23 mouse cellular contexts compared by ENCODE assay signal in genomic region chr6:92904491-92904890, GRCm38 (mm10). TPM values are rescaled to one million over a fixed set of nuclear protein-coding genes. Genes with fewer than 3 reads are reported as not detected.
DNase-seq lines count a peak whose midpoint lies in the region; ATAC-seq and TF ChIP-seq lines count a peak whose summit lies in the region.
"Had no signal": no experiment of that assay in that cellular context is flagged by ENCODE, and none has a peak within 500 bp of the region (broad histone marks: within the 10 kb centered on the region; RNA-seq: fewer than 3 reads in every experiment).

No protein-coding gene starts in this region.

- no peak overlapping the region for H3K9ac ChIP-seq in embryonic facial prominence, embryonic 14.5 days (ENCODE audit: low read depth, low read length)
- no peak overlapping the region for H3K9ac ChIP-seq in kidney, embryonic 16.5 days (replicated peaks; ENCODE audit: low read length)
- no peak overlapping the region for H3K9ac ChIP-seq in lung, embryonic 16.5 days (ENCODE audit: low read length)
- H3K9ac ChIP-seq: forebrain, embryonic 12.5 days; hindbrain, embryonic 12.5 days had no signal

- no peak overlapping the region for H3K27ac ChIP-seq in embryonic facial prominence, embryonic 14.5 days (replicated peaks; ENCODE audit: low read depth, low read length)
- H3K27ac ChIP-seq in embryonic facial prominence, embryonic 10.5 days (replicated peaks): no peak overlapping the region
- peak overlapping the region; percentile 20; the same call in 1 of the 2 replicates for H3K27ac ChIP-seq in kidney, embryonic 16.5 days (ENCODE audit: low read length)
- H3K27ac ChIP-seq in lung, embryonic 16.5 days (ENCODE audit: low read length): no peak overlapping the region
- peak overlapping the region; percentile 32; the same call in 1 of the 2 replicates for H3K27ac ChIP-seq in embryonic fibroblast, embryonic 13.5 days (ENCODE audit: insufficient read depth, low read length)
- H3K27ac ChIP-seq: forebrain, embryonic 12.5 days; gastrocnemius, adult 2 months; heart, embryonic 10.5 days; hindbrain, embryonic 12.5 days had no signal

- no peaks in the 10 kb centered on the region for H3K9me3 ChIP-seq in embryonic facial prominence, embryonic 14.5 days (ENCODE audit: control insufficient read depth, low read length)
- no peaks in the 10 kb centered on the region for H3K9me3 ChIP-seq in embryonic facial prominence, embryonic 10.5 days
- no peaks in the 10 kb centered on the region for H3K9me3 ChIP-seq in kidney, embryonic 16.5 days (ENCODE audit: low read length)
- H3K9me3 ChIP-seq in lung, embryonic 16.5 days (ENCODE audit: control insufficient read depth, low read length): no peaks in the 10 kb centered on the region
- H3K9me3 ChIP-seq: forebrain, embryonic 12.5 days; heart, embryonic 10.5 days; hindbrain, embryonic 12.5 days had no signal

- H3K4me3 ChIP-seq in embryonic facial prominence, embryonic 14.5 days (ENCODE audit: low read depth, low read length): no peak overlapping the region
- H3K4me3 ChIP-seq in embryonic facial prominence, embryonic 10.5 days: no peak overlapping the region
- H3K4me3 ChIP-seq in kidney, embryonic 16.5 days (ENCODE audit: low read length): no peak overlapping the region
- no peak overlapping the region for H3K4me3 ChIP-seq in lung, embryonic 16.5 days (ENCODE audit: low read length)
- no peak overlapping the region for H3K4me3 ChIP-seq in lung, adult 2 months (replicated peaks; ENCODE audit: extremely low read depth, low read depth, low read length)
- H3K4me3 ChIP-seq in embryonic fibroblast, embryonic 13.5 days (ENCODE audit: insufficient read depth, low read length): no peak overlapping the region
- H3K4me3 ChIP-seq: forebrain, embryonic 12.5 days; gastrocnemius, adult 2 months; heart, embryonic 10.5 days; hindbrain, embryonic 12.5 days had no signal

- DNase-seq in embryonic facial prominence, embryonic 14.5 days (ENCODE audit: low spot score): peak; percentile 33
- DNase-seq in embryonic facial prominence, embryonic 10.5 days (ENCODE audit: low spot score): no peak
- no peak for DNase-seq in kidney, postnatal 25 days
- DNase-seq in lung, adult 2 months: no peak
- DNase-seq in frontal cortex, adult 2 months (ENCODE audit: extremely low spot score in 1 of 2, low spot score in 1 of 2): no peak
- DNase-seq: adrenal gland, adult 8-10 months; adrenal gland, postnatal 36 days; cerebellum, adult 2 months; cerebellum, postnatal 10 days; gastrocnemius, adult 2 months; gastrocnemius, postnatal 25 days; heart, postnatal 10 days; heart, postnatal 4 days had no signal

- no peak overlapping the region for H3K4me2 ChIP-seq in embryonic facial prominence, embryonic 14.5 days (ENCODE audit: low read depth, low read length)
- H3K4me2 ChIP-seq in kidney, embryonic 16.5 days (replicated peaks; ENCODE audit: low read depth, low read length): no peak overlapping the region
- H3K4me2 ChIP-seq in lung, embryonic 16.5 days (ENCODE audit: low read depth, low read length): no peak overlapping the region
- H3K4me2 ChIP-seq: forebrain, embryonic 12.5 days; hindbrain, embryonic 12.5 days had no signal

- no peak for TF ChIP-seq CTCF in lung, adult 2 months (IDR thresholded peaks at IDR 0.05; ENCODE audit: insufficient read depth, low read length)
- TF ChIP-seq CTCF in embryonic fibroblast, embryonic 13.5 days (IDR thresholded peaks at IDR 0.05; ENCODE audit: borderline replicate concordance, insufficient read depth, low read length): no peak

- peaks cover 10% of the 10 kb centered on the region for H3K4me1 ChIP-seq in embryonic facial prominence, embryonic 14.5 days (ENCODE audit: control insufficient read depth, insufficient read depth, low read length)
- peaks cover 41% of the 10 kb centered on the region for H3K4me1 ChIP-seq in embryonic facial prominence, embryonic 10.5 days
- H3K4me1 ChIP-seq in kidney, embryonic 16.5 days (ENCODE audit: insufficient read depth, low read length): peaks cover 10% of the 10 kb centered on the region; the same call in 1 of the 2 replicates
- no peaks in the 10 kb centered on the region for H3K4me1 ChIP-seq in lung, embryonic 16.5 days (replicated peaks; ENCODE audit: control insufficient read depth, insufficient read depth, low read length)
- H3K4me1 ChIP-seq in lung, adult 2 months (ENCODE audit: control insufficient read depth, insufficient read depth, low read length): peaks cover 7% of the 10 kb centered on the region
- H3K4me1 ChIP-seq in embryonic fibroblast, embryonic 13.5 days (ENCODE audit: control insufficient read depth, insufficient read depth, low read length): peaks cover 4% of the 10 kb centered on the region
- H3K4me1 ChIP-seq: forebrain, embryonic 12.5 days had no signal

- no peaks in the 10 kb centered on the region for H3K27me3 ChIP-seq in embryonic facial prominence, embryonic 14.5 days (replicated peaks; ENCODE audit: control insufficient read depth, insufficient read depth, low read length)
- no peaks in the 10 kb centered on the region for H3K27me3 ChIP-seq in embryonic facial prominence, embryonic 10.5 days (replicated peaks; ENCODE audit: low read depth, poor library complexity, severe bottlenecking)
- H3K27me3 ChIP-seq in kidney, embryonic 16.5 days (ENCODE audit: insufficient read depth, low read length): no peaks in the 10 kb centered on the region
- H3K27me3 ChIP-seq in lung, embryonic 16.5 days (ENCODE audit: control insufficient read depth, insufficient read depth, low read depth, low read length): no peaks in the 10 kb centered on the region
- H3K27me3 ChIP-seq: forebrain, embryonic 12.5 days; hindbrain, embryonic 12.5 days had no signal

- peaks cover 28% of the 10 kb centered on the region for H3K36me3 ChIP-seq in embryonic facial prominence, embryonic 14.5 days (ENCODE audit: control insufficient read depth, insufficient read depth, low read length)
- peaks cover 40% of the 10 kb centered on the region for H3K36me3 ChIP-seq in embryonic facial prominence, embryonic 10.5 days (replicated peaks)
- H3K36me3 ChIP-seq in kidney, embryonic 16.5 days (ENCODE audit: insufficient read depth, low read length): peaks cover 50% of the 10 kb centered on the region
- peaks cover 45% of the 10 kb centered on the region for H3K36me3 ChIP-seq in lung, embryonic 16.5 days (ENCODE audit: control insufficient read depth, insufficient read depth, low read length)
- H3K36me3 ChIP-seq: forebrain, embryonic 12.5 days; hindbrain, embryonic 12.5 days had no signal

- no peak for ATAC-seq in embryonic facial prominence, embryonic 14.5 days (ENCODE audit: low read depth)
- no peak for ATAC-seq in kidney, embryonic 16.5 days (ENCODE audit: low FRiP score, low TSS enrichment)
- peak; percentile 38; the same call in 1 of the 2 replicates for ATAC-seq in lung, embryonic 16.5 days (ENCODE audit: low read depth)
- ATAC-seq: forebrain, embryonic 16.5 days; hindbrain, embryonic 16.5 days had no signal

- no peak for TF ChIP-seq POLR2A in lung, adult 2 months (IDR thresholded peaks at IDR 0.05; ENCODE audit: borderline replicate concordance, extremely low read depth, low read depth, low read length)
- no peak for TF ChIP-seq POLR2A in embryonic fibroblast, embryonic 13.5 days (IDR thresholded peaks at IDR 0.05; ENCODE audit: low read depth, low read length)

- 42% methylated on average over 2 of the region's 2 CpGs for WGBS in embryonic facial prominence, embryonic 14.5 days
- 54% methylated on average over 2 of the region's 2 CpGs for WGBS in embryonic facial prominence, embryonic 10.5 days
- 38% methylated on average over 2 of the region's 2 CpGs for WGBS in kidney, embryonic 16.5 days
- WGBS in lung, embryonic 16.5 days: 21% methylated on average over 2 of the region's 2 CpGs
- WGBS in lung, adult 2 months: 37% methylated on average over 2 of the region's 2 CpGs

RNA-seq across cellular contexts. Expression of gene Gm15737, which starts 35.3 kb away (rescaled TPM):
- 0.10 and 0.12 TPM in 2 replicates for polyA plus RNA-seq in embryonic facial prominence, embryonic 14.5 days (2014; fragmentation: Nextera tagmentation; extraction: Ambion mirVana)
- polyA plus RNA-seq in embryonic facial prominence, embryonic 10.5 days (2016; fragmentation: Nextera tagmentation; extraction: Ambion mirVana): not detected in 2 replicates
- polyA plus RNA-seq in kidney, embryonic 16.5 days (2015; fragmentation: Nextera tagmentation; extraction: Ambion mirVana): 0.04 and 0.12 TPM in 2 replicates
- 0.05 and 0.19 TPM in 2 replicates for polyA plus RNA-seq in lung, embryonic 16.5 days (2015; fragmentation: Nextera tagmentation; extraction: Ambion mirVana)
- polyA plus RNA-seq in lung, adult 2 months (2012; rRNA removed): 0.02 TPM in 1 of 2 replicates, not detected in the other
- not detected in 2 replicates for polyA plus RNA-seq in embryonic fibroblast, embryonic 13.5 days (2011; ENCODE audit: insufficient read length, low read depth, missing spikeins)
- not detected in 2 replicates for polyA plus RNA-seq in frontal cortex, adult 2 months (2012; rRNA removed)
- polyA plus RNA-seq: C2C12; cerebellum, adult 2 months; embryonic facial prominence, embryonic 11.5 days; forebrain, embryonic 12.5 days; forebrain, embryonic 16.5 days; hindbrain, embryonic 12.5 days; hindbrain, embryonic 16.5 days had no signal

RNA-seq across cellular contexts. Expression of gene Adamts9, which starts 38.8 kb away (rescaled TPM):
- 6.9 and 8.2 TPM in 2 replicates for polyA plus RNA-seq in embryonic facial prominence, embryonic 14.5 days (2014; fragmentation: Nextera tagmentation; extraction: Ambion mirVana)
- 3.8 and 4.2 TPM in 2 replicates for polyA plus RNA-seq in embryonic facial prominence, embryonic 10.5 days (2016; fragmentation: Nextera tagmentation; extraction: Ambion mirVana)
- polyA plus RNA-seq in kidney, embryonic 16.5 days (2015; fragmentation: Nextera tagmentation; extraction: Ambion mirVana): 12.0 and 13.9 TPM in 2 replicates
- polyA plus RNA-seq in lung, embryonic 16.5 days (2015; fragmentation: Nextera tagmentation; extraction: Ambion mirVana): 13.8 and 16.2 TPM in 2 replicates
- polyA plus RNA-seq in lung, adult 2 months (2012; rRNA removed): 6.7 and 12.2 TPM in 2 replicates
- 7.3 and 12.4 TPM in 2 replicates for polyA plus RNA-seq in embryonic fibroblast, embryonic 13.5 days (2011; ENCODE audit: insufficient read length, low read depth, missing spikeins)
- polyA plus RNA-seq in frontal cortex, adult 2 months (2012; rRNA removed): 1.1 and 1.3 TPM in 2 replicates

Comparison
In these comparisons a context has a peak if more than half of its experiments do, and no peak if none do; other contexts are left out.
1. H3K27ac ChIP-seq: peak in kidney, embryonic 16.5 days (single experiment) and embryonic fibroblast, embryonic 13.5 days (single experiment); none in embryonic facial prominence, embryonic 14.5 days (single experiment), embryonic facial prominence, embryonic 10.5 days (single experiment) and lung, embryonic 16.5 days (single experiment).